Mouse (Mus musculus) lung, postnatal 0 days (tissue): ENCODE results near the gene Tmprss6. TPM values are rescaled to one million over a fixed set of nuclear protein-coding genes. Genes with fewer than 3 reads are reported as not detected.
A peak's percentile ranks its signal among the peaks of the same experiment; 100 is the strongest.

Experiments used
- ATAC-seq: fragments of 200-750 bp; cut with Nextera tagmentation; 2 replicates; pipeline ENCODE4 v1.8.0; 2017; ENCODE audit warnings: moderate library complexity
- DNase-seq: peaks from one replicate; pipeline ENCODE4 v3.0.0-alpha.2; 2016; ENCODE audit warnings: low spot score
- H3K27ac ChIP-seq: fragments of 300-500 bp; sonication (generic); 2 replicates; pipeline ENCODE4 v1.5.1; 2014; ENCODE audit warnings: antibody characterized with exemption, mild to moderate bottlenecking, low read length, mixed read lengths
- H3K27me3 ChIP-seq: fragments of 300-500 bp; sonication (generic); replicated peaks from 2 replicates; pipeline ENCODE4 v1.6.1; 2014; ENCODE audit warnings: low read length, mixed read lengths; ENCODE audit not compliant: insufficient read depth
- H3K36me3 ChIP-seq: fragments of 300-500 bp; sonication (generic); 2 replicates; pipeline ENCODE4 v1.6.1; 2014; ENCODE audit warnings: low read length, mixed read lengths; ENCODE audit not compliant: insufficient read depth
- H3K4me1 ChIP-seq: fragments of 300-500 bp; sonication (generic); 2 replicates; pipeline ENCODE4 v1.6.1; 2014; ENCODE audit warnings: antibody characterized with exemption, low read depth, low read length, mixed read lengths; ENCODE audit not compliant: insufficient read depth
- H3K4me2 ChIP-seq: fragments of 300-500 bp; sonication (generic); replicated peaks from 2 replicates; pipeline ENCODE4 v1.6.1; 2014; ENCODE audit warnings: low read depth, mild to moderate bottlenecking, low read length, moderate library complexity, mixed read lengths
- H3K4me3 ChIP-seq: fragments of 300-500 bp; sonication (generic); 2 replicates; pipeline ENCODE4 v1.5.1; 2014; ENCODE audit warnings: low read depth, low read length
- H3K9ac ChIP-seq: fragments of 300-500 bp; sonication (generic); replicated peaks from 2 replicates; pipeline ENCODE4 v1.6.1; 2014; ENCODE audit warnings: low read depth, mild to moderate bottlenecking
- H3K9me3 ChIP-seq: fragments of 300-500 bp; sonication (generic); 2 replicates; pipeline ENCODE4 v1.6.1; 2016; ENCODE audit warnings: low read length, mixed read lengths
- CTCF ChIP-seq: IDR thresholded peaks from 2 replicates; pipeline ENCODE4 v1.5.1; 2016; ENCODE audit warnings: antibody characterized with exemption, mild to moderate bottlenecking
- EP300 ChIP-seq: IDR thresholded peaks from 2 replicates; pipeline ENCODE4 v1.6.1; 2016; ENCODE audit warnings: antibody characterized with exemption, mild to moderate bottlenecking, control low read depth
- WGBS: fragments of 180-500 bp; shearing (Covaris S2); extraction: QIAGEN DNeasy Blood & Tissue Kit; methylation state at CpG from one replicate; pipeline ENCODE4 v1.1.7; 2014; 5-methylcytosine and 5-hydroxymethylcytosine counted together
- polyA plus RNA-seq: library from polyadenylated mRNA; unstranded; fragments of >200 nt; fragmentation: Nextera tagmentation; extraction: Ambion mirVana; gene quantifications from 2 replicates; pipeline ENCODE4 v1.2.1, GENCODE M21; 2015

The Tmprss6 gene
- polyA plus RNA-seq, 1 experiment from 2014 or later: 0.23 TPM

DNA sequence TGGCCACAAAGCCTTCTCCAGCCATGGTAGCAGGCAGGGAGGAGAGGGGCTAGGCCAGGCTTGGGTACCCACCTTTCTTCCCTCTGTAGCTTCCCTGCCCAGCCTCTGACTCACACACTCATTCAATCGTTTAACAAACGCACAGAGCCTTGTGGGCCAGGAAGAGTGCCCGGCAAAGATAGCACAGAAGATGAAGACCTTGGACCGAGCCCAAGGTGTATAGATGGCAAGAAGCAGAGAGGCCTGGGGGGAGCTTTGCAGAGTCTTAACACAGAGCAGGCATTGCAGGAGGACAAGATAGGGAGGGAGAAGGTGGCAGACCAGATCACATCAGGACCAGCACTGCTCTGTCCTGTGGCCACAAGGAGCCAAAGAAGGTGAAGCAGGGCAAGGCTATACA lies 13.3 kb downstream of the Tmprss6 start:
- H3K27me3 ChIP-seq: no peaks in the 10 kb centered on the region
- WGBS: 46% methylated on average over 4 of the region's 4 CpGs
- ATAC-seq (no peak), DNase-seq (no peak)
- no peak overlapping the region for H3K27ac ChIP-seq
- no peaks in the 10 kb centered on the region for H3K36me3 ChIP-seq
- no peak for TF ChIP-seq CTCF
- TF ChIP-seq EP300: no peak
- no peak overlapping the region for H3K4me3 ChIP-seq
- no peak overlapping the region for H3K9ac ChIP-seq
- no peaks in the 10 kb centered on the region for H3K9me3 ChIP-seq
- H3K4me2 ChIP-seq: no peak overlapping the region
- no peaks in the 10 kb centered on the region for H3K4me1 ChIP-seq

- Histone ChIP-seq H3K9me3 (no peaks in the 10 kb centered on the region), H3K4me1 (no peaks in the 10 kb centered on the region), H3K36me3 (no peaks in the 10 kb centered on the region), H3K4me2 (no peak overlapping the region), H3K27ac (no peak overlapping the region), H3K4me3 (no peak overlapping the region), H3K27me3 (no peaks in the 10 kb centered on the region), H3K9ac (no peak overlapping the region)
- ATAC-seq: no peak
- DNase-seq: no peak
- TF ChIP-seq CTCF (no peak), EP300 (no peak)
- WGBS: 42% methylated on average over 3 of the region's 3 CpGs
Measured at GRCm38 (mm10) chr15:78452929-78453328, 15.5 kb downstream of the Tmprss6 start.

DNA sequence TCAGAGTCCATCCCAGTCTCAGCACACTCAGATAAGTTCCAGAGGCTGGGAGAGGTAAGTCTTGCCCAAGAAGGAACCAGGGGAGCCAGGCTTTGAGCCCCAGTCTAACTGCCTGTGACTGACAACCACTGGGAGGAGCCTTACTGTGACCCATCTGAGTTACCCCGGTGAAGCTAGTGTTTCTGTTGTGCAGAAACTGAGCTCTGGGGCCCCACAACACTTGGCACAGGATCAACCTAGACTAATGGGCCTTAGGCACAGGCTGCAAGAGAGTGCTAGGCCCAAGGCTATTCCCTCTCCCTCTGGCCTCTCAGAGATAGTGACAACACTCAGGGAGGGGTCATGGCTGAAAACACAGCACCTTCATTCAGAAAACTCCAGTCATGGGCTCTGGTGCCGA lies 17.2 kb downstream of the Tmprss6 start:
- Histone ChIP-seq H3K36me3 (no peaks in the 10 kb centered on the region), H3K4me1 (no peaks in the 10 kb centered on the region), H3K27ac (no peak overlapping the region), H3K27me3 (no peaks in the 10 kb centered on the region), H3K9ac (no peak overlapping the region), H3K4me3 (no peak overlapping the region), H3K4me2 (no peak overlapping the region), H3K9me3 (no peaks in the 10 kb centered on the region)
- DNase-seq: no peak
- no peak for ATAC-seq
- WGBS: 78% methylated on average over 2 of the region's 2 CpGs
- TF ChIP-seq EP300 (no peak), CTCF (no peak)

- Histone ChIP-seq H3K36me3 (no peaks in the 10 kb centered on the region), H3K9ac (no peak overlapping the region), H3K9me3 (no peaks in the 10 kb centered on the region), H3K27ac (no peak overlapping the region), H3K4me3 (no peak overlapping the region), H3K4me1 (no peaks in the 10 kb centered on the region), H3K27me3 (no peaks in the 10 kb centered on the region), H3K4me2 (no peak overlapping the region)
- no peak for DNase-seq
- ATAC-seq: no peak
- TF ChIP-seq CTCF (peak; percentile 12), EP300 (no peak)
- WGBS: 77% methylated on average over 6 of the region's 6 CpGs
Measured at GRCm38 (mm10) chr15:78450419-78450768, 18.0 kb downstream of the Tmprss6 start.

DNA sequence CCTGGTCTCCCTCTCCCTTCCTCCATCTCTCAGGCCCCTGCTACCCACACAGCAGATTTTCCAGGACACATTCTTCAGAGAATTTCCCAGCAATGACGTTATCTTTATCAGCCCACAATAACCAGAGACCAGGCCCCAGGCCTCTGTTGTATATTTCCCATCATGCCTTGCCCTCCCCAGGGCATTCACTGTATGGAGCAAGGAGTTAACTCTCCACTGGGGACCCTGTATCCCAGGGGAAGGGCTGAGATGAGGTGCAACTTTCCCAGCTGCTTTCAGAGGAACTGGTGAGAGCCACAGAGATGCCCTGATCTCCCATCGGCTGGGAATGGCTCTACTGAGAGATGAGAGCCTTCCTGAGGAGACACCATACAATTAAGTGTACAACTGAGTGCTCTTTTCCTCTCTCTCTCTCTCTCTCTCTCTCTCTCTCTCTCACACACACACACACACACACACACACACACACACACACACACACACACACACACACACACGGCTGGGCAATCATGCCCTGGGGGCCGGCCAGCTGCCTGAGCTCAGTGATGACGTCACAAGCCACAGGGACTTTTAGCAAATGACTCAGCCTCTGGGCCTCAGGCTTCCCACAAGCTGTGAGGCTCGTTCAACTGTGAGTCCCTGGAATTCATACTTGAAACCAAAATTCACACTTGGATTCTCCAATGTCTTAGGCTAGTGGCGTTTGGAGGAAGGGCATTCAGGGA lies 18.6 kb downstream of the Tmprss6 start:
- Histone ChIP-seq H3K9ac (no peak overlapping the region), H3K27me3 (no peaks in the 10 kb centered on the region), H3K4me2 (no peak overlapping the region), H3K4me3 (no peak overlapping the region), H3K4me1 (no peaks in the 10 kb centered on the region), H3K36me3 (no peaks in the 10 kb centered on the region), H3K9me3 (no peaks in the 10 kb centered on the region), H3K27ac (no peak overlapping the region)
- TF ChIP-seq CTCF: no peak
- TF ChIP-seq EP300: no peak
- 0 out of 2 replicates have a peak, but pooled peaks have one; percentile 22 for ATAC-seq
- WGBS: 26% methylated on average over 7 of the region's 7 CpGs
- DNase-seq: peak; percentile 75

GRCm38 (mm10) chr15:78449131-78449530 lies 19.3 kb downstream of the Tmprss6 start:
- WGBS: 56% methylated on average over 6 of the region's 6 CpGs
- DNase-seq (no peak), ATAC-seq (no peak)
- Histone ChIP-seq H3K9me3 (no peaks in the 10 kb centered on the region), H3K27ac (no peak overlapping the region), H3K4me2 (no peak overlapping the region), H3K4me3 (no peak overlapping the region), H3K27me3 (no peaks in the 10 kb centered on the region), H3K4me1 (no peaks in the 10 kb centered on the region), H3K36me3 (no peaks in the 10 kb centered on the region), H3K9ac (no peak overlapping the region)
- no peak for TF ChIP-seq EP300
- no peak for TF ChIP-seq CTCF
